In genomic region chr5:144836100-144836499, GRCm38 (mm10) we compare ENCODE assay signal across 8 mouse cellular contexts.
DNase-seq lines count a peak whose midpoint lies in the region.

No protein-coding gene starts in this region.

- intact Hi-C loops in heart, postnatal 10 days (cut with DNase I): loop anchor here (5.0 kb wide), 2 partner anchors 41 to 151 kb away; no protein-coding TSS in a partner anchor

- peak; percentile 19 to 53 for DNase-seq in heart, postnatal 10 days
- DNase-seq in heart, adult 11 months: no peak
- DNase-seq in right cerebral cortex, postnatal 14 days: peak; percentile 46
- no peak for DNase-seq in right cerebral cortex, postnatal 25 days
- DNase-seq in embryo, embryonic 10 days (ENCODE audit: low spot score): peak; percentile 19
- DNase-seq in retina, embryonic 14.5 days (ENCODE audit: low spot score): peak; percentile 52
- DNase-seq in T-cell, adult 2 months (ENCODE audit: low spot score): no peak
- no peak for DNase-seq in gastrocnemius, postnatal 25 days

Comparison
In these comparisons a context has a peak if more than half of its experiments do, and no peak if none do; other contexts are left out.
1. DNase-seq: peak in heart, postnatal 10 days (2 of 2), right cerebral cortex, postnatal 14 days (single experiment), embryo, embryonic 10 days (single experiment) and retina, embryonic 14.5 days (single experiment); none in heart, adult 11 months (single experiment), right cerebral cortex, postnatal 25 days (single experiment), T-cell, adult 2 months (single experiment) and gastrocnemius, postnatal 25 days (single experiment).